ENCODE assay signal across 7 mouse cellular contexts in genomic region chr1:171501636-171502080, GRCm38 (mm10). TPM values are rescaled to one million over a fixed set of nuclear protein-coding genes. Genes with fewer than 3 reads are reported as not detected.
DNase-seq lines count a peak whose midpoint lies in the region; ATAC-seq and TF ChIP-seq lines count a peak whose summit lies in the region.

No protein-coding gene starts in this region.

- H3K4me2 ChIP-seq in embryonic facial prominence, embryonic 13.5 days, result peak overlapping the region; percentile 65
- H3K4me2 ChIP-seq in limb, embryonic 14.5 days (replicated peaks; ENCODE audit: low read depth, low read length, severe bottlenecking), result peak overlapping the region; percentile 2; the same call in 1 of the 2 replicates

- peak overlapping the region; percentile 55; the same call in 1 of the 2 replicates for H3K9ac ChIP-seq in embryonic facial prominence, embryonic 13.5 days
- no peak overlapping the region for H3K9ac ChIP-seq in limb, embryonic 14.5 days (ENCODE audit: low read depth, low read length, severe bottlenecking)

- no peak overlapping the region for H3K4me3 ChIP-seq in embryonic facial prominence, embryonic 13.5 days
- H3K4me3 ChIP-seq in hindbrain, embryonic 10.5 days, result peak overlapping the region; percentile 35
- no peak overlapping the region for H3K4me3 ChIP-seq in limb, embryonic 14.5 days (replicated peaks; ENCODE audit: low read length)

- H3K9me3 ChIP-seq in embryonic facial prominence, embryonic 13.5 days, result no peaks in the 10 kb centered on the region
- no peaks in the 10 kb centered on the region for H3K9me3 ChIP-seq in hindbrain, embryonic 10.5 days
- H3K9me3 ChIP-seq in limb, embryonic 14.5 days (ENCODE audit: control insufficient read depth, low read length), result no peaks in the 10 kb centered on the region

- 0 out of 2 replicates have a peak, but pooled peaks have one; percentile 11 for TF ChIP-seq POLR2A in limb, embryonic 14.5 days (IDR thresholded peaks at IDR 0.05; ENCODE audit: borderline replicate concordance, extremely low read depth, insufficient read depth, insufficient read length)

- 4% methylated on average over 5 of the region's 5 CpGs for WGBS in embryonic facial prominence, embryonic 13.5 days
- WGBS in hindbrain, embryonic 10.5 days, result 5% methylated on average over 5 of the region's 5 CpGs
- WGBS in limb, embryonic 14.5 days, result 2% methylated on average over 5 of the region's 5 CpGs

- peak overlapping the region; percentile 77 for H3K27ac ChIP-seq in embryonic facial prominence, embryonic 13.5 days
- H3K27ac ChIP-seq in hindbrain, embryonic 10.5 days, result peak overlapping the region; percentile 86
- H3K27ac ChIP-seq in limb, embryonic 14.5 days (replicated peaks; ENCODE audit: low read depth, low read length), result no peak overlapping the region

- H3K36me3 ChIP-seq in embryonic facial prominence, embryonic 13.5 days, result no peaks in the 10 kb centered on the region
- 0 out of 2 replicates have a peak, but pooled peaks cover 3% of the 10 kb centered on the region for H3K36me3 ChIP-seq in hindbrain, embryonic 10.5 days
- H3K36me3 ChIP-seq in limb, embryonic 14.5 days (ENCODE audit: control insufficient read depth, insufficient read depth, low read length), result no peaks in the 10 kb centered on the region

- H3K4me1 ChIP-seq in embryonic facial prominence, embryonic 13.5 days, result peaks cover 7% of the 10 kb centered on the region; the same call in 1 of the 2 replicates
- peaks cover 13% of the 10 kb centered on the region for H3K4me1 ChIP-seq in hindbrain, embryonic 10.5 days (replicated peaks)
- H3K4me1 ChIP-seq in limb, embryonic 14.5 days (ENCODE audit: control insufficient read depth, insufficient read depth, low read length), result peaks cover 4% of the 10 kb centered on the region; the same call in 1 of the 2 replicates

- no peaks in the 10 kb centered on the region for H3K27me3 ChIP-seq in embryonic facial prominence, embryonic 13.5 days
- no peaks in the 10 kb centered on the region for H3K27me3 ChIP-seq in hindbrain, embryonic 10.5 days (ENCODE audit: insufficient read depth, poor library complexity, severe bottlenecking)
- no peaks in the 10 kb centered on the region for H3K27me3 ChIP-seq in limb, embryonic 14.5 days (ENCODE audit: control insufficient read depth, insufficient read depth, low read length)

- DNase-seq in A20 (ENCODE audit: low read depth, low spot score) (peak; percentile 55), ES-CJ7 (ENCODE audit: low read depth, low spot score) (peak; percentile 93)
- DNase-seq in hindbrain, embryonic 10.5 days (ENCODE audit: low spot score), result peak; percentile 61
- peak; percentile 37 for DNase-seq in limb, embryonic 14.5 days (ENCODE audit: low spot score)
- DNase-seq in naive thymus-derived CD4-positive, alpha-beta T cell, adult 2 months (ENCODE audit: low read depth), result peak; percentile 63
- no peak for DNase-seq in urinary bladder, postnatal 14 days (ENCODE audit: low spot score)

- ATAC-seq in embryonic facial prominence, embryonic 13.5 days (ENCODE audit: insufficient number of reproducible peaks, insufficient read depth, low FRiP score, low TSS enrichment, low read depth), result no peak
- ATAC-seq in limb, embryonic 14.5 days (ENCODE audit: low FRiP score, low read depth), result no peak

RNA-seq across cellular contexts. Expression of gene Alyref2, which starts 1.6 kb away (rescaled TPM):
- 14.7 and 14.9 TPM in 2 replicates for polyA plus RNA-seq in embryonic facial prominence, embryonic 13.5 days (2015; fragmentation: Nextera tagmentation; extraction: Ambion mirVana)
- 11.2 and 13.3 TPM in 2 replicates for polyA plus RNA-seq in hindbrain, embryonic 10.5 days (2016; fragmentation: Nextera tagmentation; extraction: Ambion mirVana)
- 8.5 and 10.8 TPM in 2 replicates for polyA plus RNA-seq in limb, embryonic 14.5 days (2012; rRNA removed)
- 14.5 and 16.8 TPM in 2 replicates for polyA plus RNA-seq in limb, embryonic 14.5 days (2014; fragmentation: Nextera tagmentation; extraction: Ambion mirVana)

RNA-seq across cellular contexts. Expression of gene Itln1, which starts 33.4 kb away (rescaled TPM):
- polyA plus RNA-seq in embryonic facial prominence, embryonic 13.5 days (2015; fragmentation: Nextera tagmentation; extraction: Ambion mirVana), result 0.23 TPM in 1 of 2 replicates, not detected in the other
- polyA plus RNA-seq in hindbrain, embryonic 10.5 days (2016; fragmentation: Nextera tagmentation; extraction: Ambion mirVana), result not detected in 2 replicates
- polyA plus RNA-seq in limb, embryonic 14.5 days (2012; rRNA removed), result 0.05 TPM in 1 of 2 replicates, not detected in the other
- polyA plus RNA-seq in limb, embryonic 14.5 days (2014; fragmentation: Nextera tagmentation; extraction: Ambion mirVana), result not detected in 2 replicates

RNA-seq across cellular contexts. Expression of gene Cd244a, which starts 57.3 kb away (rescaled TPM):
- polyA plus RNA-seq in embryonic facial prominence, embryonic 13.5 days (2015; fragmentation: Nextera tagmentation; extraction: Ambion mirVana), result 0.17 TPM in 1 of 2 replicates, not detected in the other
- polyA plus RNA-seq in hindbrain, embryonic 10.5 days (2016; fragmentation: Nextera tagmentation; extraction: Ambion mirVana), result 0.09 TPM in 1 of 2 replicates, not detected in the other
- 0.03 and 0.06 TPM in 2 replicates for polyA plus RNA-seq in limb, embryonic 14.5 days (2012; rRNA removed)
- polyA plus RNA-seq in limb, embryonic 14.5 days (2014; fragmentation: Nextera tagmentation; extraction: Ambion mirVana), result 0.39 TPM in 1 of 2 replicates, not detected in the other
